Mouse (Mus musculus): Measurements from ENCODE around the gene Tmem132d. TPM values are rescaled to one million over a fixed set of nuclear protein-coding genes. Genes with fewer than 3 reads are reported as not detected.

Tmem132d gene
- polyA plus RNA-seq, 1 experiment = not detected

DNA sequence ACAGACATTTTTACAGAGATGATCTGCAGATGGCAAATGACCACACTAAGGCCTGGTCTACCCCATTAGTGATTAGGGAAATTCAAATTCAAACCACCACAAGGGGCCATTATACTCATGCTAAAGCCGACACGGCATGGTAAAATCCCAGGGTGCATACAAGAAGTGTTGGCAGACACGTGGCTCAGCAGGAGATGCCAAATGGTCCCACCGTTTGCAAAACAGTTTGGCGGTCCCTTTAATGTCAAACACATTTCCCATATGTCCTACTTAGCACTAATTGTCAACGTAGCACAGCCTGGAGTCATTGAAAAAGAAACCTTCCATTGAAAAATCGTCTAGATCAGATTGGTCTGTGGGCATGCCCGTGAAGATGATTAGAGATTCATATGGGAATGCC lies 18.8 kb downstream of the Tmem132d start:
- TF ChIP-seq POLR2A (IDR thresholded peaks at IDR 0.05; ENCODE audit: borderline replicate concordance, low read depth, low read length) (no peak), CTCF (IDR thresholded peaks at IDR 0.05; ENCODE audit: low read depth, low read length) (no peak)
- Histone ChIP-seq H3K4me3 (ENCODE audit: insufficient read depth, low read length) (no peak overlapping the region), H3K4me1 (ENCODE audit: control insufficient read depth, insufficient read depth, low read length) (no peaks in the 10 kb centered on the region), H3K27ac (ENCODE audit: insufficient read depth, low read depth, low read length) (no peak overlapping the region)

DNA sequence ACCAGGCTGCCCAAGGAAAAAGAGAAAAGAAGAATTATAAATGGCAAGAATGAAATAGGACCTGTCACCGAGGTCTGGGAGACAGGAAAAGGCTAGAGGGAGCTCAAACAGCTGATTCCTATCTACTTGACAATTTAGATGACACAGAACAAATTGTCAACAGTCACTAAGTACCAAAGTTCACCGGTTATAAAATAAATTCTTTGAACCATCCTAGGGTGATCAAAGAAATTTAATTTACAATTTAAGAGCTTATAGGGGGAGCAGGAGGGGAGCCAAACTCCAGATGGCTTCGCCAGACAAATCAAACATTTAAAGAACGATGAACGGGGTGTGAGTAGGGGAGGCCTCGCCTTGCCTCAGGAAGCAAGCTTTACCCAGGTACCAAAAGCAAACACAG lies 20.6 kb downstream of the Tmem132d start:
- TF ChIP-seq POLR2A (IDR thresholded peaks at IDR 0.05; ENCODE audit: borderline replicate concordance, low read depth, low read length) (no peak), CTCF (IDR thresholded peaks at IDR 0.05; ENCODE audit: low read depth, low read length) (no peak)
- H3K27ac ChIP-seq (ENCODE audit: insufficient read depth, low read depth, low read length) = no peak overlapping the region

DNA sequence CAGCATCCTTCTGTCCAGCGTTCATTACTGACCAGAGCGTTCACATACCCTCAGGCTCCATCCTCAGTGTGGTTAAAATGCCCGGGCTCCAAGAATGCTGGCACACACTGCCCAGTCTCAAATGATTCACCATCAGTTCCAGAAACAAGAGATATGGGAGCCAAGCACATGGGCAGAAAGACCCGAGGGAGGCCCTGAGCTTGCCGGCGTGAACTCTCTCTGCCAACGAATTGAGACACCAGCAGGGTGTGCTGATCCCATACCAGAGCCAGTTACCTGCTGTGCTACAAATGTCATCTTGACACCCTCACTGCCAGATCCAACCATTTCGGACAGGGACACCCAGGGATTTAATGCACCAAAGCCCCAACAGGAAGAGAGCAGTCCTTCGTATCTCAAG lies 25.3 kb downstream of the Tmem132d start:
- TF ChIP-seq POLR2A (IDR thresholded peaks at IDR 0.05; ENCODE audit: borderline replicate concordance, low read depth, low read length) (no peak), CTCF (IDR thresholded peaks at IDR 0.05; ENCODE audit: low read depth, low read length) (no peak)
- H3K27ac ChIP-seq (ENCODE audit: insufficient read depth, low read depth, low read length) = no peak overlapping the region
- H3K4me1 ChIP-seq (ENCODE audit: control insufficient read depth, insufficient read depth, low read length) = no peaks in the 10 kb centered on the region

More for the DNA sequence above, 20.6 kb downstream of the Tmem132d start:
- Histone ChIP-seq H3K4me3 (ENCODE audit: insufficient read depth, low read length) (no peak overlapping the region), H3K4me1 (ENCODE audit: control insufficient read depth, insufficient read depth, low read length) (no peaks in the 10 kb centered on the region)

DNA sequence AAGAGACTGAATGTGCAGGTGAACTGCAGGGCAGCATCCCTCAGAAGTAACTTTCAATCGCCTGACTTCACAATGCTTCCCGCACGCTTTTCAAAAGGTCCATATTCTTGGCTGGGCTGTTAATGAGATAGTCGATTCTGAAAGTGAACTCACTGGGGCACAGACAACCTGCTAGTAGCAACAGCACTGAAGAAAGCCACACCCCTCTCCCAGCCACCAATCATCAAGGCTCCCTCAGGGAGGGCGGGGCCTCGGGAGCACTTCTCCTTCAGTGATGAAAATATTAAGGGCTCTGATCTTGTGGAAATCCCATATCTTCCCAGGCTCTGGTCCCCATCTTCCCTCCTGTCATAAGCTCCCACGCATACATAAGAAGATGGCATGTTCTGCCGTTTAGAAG lies 27.8 kb downstream of the Tmem132d start:
- Histone ChIP-seq H3K4me1 (ENCODE audit: control insufficient read depth, insufficient read depth, low read length) (no peaks in the 10 kb centered on the region), H3K4me3 (ENCODE audit: insufficient read depth, low read length) (no peak overlapping the region), H3K27ac (ENCODE audit: insufficient read depth, low read depth, low read length) (no peak overlapping the region)
- TF ChIP-seq CTCF (IDR thresholded peaks at IDR 0.05; ENCODE audit: low read depth, low read length) (no peak), POLR2A (IDR thresholded peaks at IDR 0.05; ENCODE audit: borderline replicate concordance, low read depth, low read length) (no peak)

More for the DNA sequence above, 25.3 kb downstream of the Tmem132d start:
- no peak overlapping the region for H3K4me3 ChIP-seq (ENCODE audit: insufficient read depth, low read length)

DNA sequence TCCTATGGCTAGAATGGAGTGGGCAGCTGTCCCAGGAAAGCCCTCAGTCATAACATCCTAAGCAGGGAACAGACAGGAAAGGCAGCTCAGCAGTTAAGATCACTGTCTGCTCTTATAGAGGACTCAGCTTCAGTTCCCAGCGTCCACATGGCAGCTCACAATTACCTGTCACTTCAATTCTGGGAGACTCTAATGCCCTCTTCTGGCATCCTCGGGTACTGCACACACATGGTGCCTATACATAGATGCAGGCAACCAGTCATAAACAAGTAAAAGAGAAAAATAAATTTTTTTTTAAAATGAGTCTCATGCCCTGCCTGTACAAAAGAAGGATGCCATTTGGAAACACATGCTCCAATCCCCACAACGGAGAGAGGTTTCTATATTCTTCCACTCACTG lies 28.7 kb downstream of the Tmem132d start:
- no peak for TF ChIP-seq POLR2A (IDR thresholded peaks at IDR 0.05; ENCODE audit: borderline replicate concordance, low read depth, low read length)
- TF ChIP-seq CTCF (IDR thresholded peaks at IDR 0.05; ENCODE audit: low read depth, low read length) = no peak
- H3K4me3 ChIP-seq (ENCODE audit: insufficient read depth, low read length) = no peak overlapping the region
- H3K4me1 ChIP-seq (ENCODE audit: control insufficient read depth, insufficient read depth, low read length) = no peaks in the 10 kb centered on the region
- H3K27ac ChIP-seq (ENCODE audit: insufficient read depth, low read depth, low read length) = no peak overlapping the region

DNA sequence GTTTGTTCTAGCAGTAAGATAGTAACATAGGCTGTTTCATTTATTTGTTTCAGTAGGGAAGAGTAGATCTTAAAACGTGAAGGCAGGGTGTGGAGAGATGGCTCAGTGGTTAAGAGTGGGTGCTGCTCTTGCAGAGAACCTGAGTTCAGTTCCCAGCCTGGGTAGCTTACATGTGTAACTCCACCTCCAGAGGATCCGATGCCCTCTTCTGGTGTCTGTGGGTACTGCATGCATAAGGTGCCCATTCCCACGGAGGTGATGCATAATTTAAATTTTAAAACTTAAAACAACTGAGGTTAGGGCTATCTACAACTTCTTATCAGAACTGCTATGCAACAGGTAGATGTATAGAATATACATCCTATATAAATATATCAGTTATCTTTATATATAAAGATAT lies 40.5 kb downstream of the Tmem132d start:
- no peaks in the 10 kb centered on the region for H3K4me1 ChIP-seq (ENCODE audit: control insufficient read depth, insufficient read depth, low read length)
- no peak overlapping the region for H3K27ac ChIP-seq (ENCODE audit: insufficient read depth, low read depth, low read length)
- no peak for TF ChIP-seq POLR2A (IDR thresholded peaks at IDR 0.05; ENCODE audit: borderline replicate concordance, low read depth, low read length)
- TF ChIP-seq CTCF (IDR thresholded peaks at IDR 0.05; ENCODE audit: low read depth, low read length) = no peak
- no peak overlapping the region for H3K4me3 ChIP-seq (ENCODE audit: insufficient read depth, low read length)

DNA sequence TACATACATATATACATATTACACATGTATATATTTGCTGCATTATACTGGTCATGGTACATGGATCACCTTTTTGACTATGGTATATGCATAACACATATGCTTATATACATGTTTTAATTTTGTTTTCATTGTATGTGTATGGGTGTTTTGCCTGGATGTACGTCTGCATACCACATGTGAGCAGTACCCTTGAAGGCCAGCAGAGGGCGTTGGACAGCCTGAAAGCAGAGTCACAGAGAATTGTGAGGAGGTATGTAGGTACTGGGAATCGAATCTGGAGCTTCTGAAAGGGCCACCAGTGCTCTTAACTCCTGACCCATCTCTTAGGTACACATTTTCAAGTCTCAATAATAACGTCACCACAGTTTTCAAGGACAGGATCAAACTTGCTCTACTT lies 43.2 kb downstream of the Tmem132d start:
- TF ChIP-seq CTCF (IDR thresholded peaks at IDR 0.05; ENCODE audit: low read depth, low read length) = no peak
- TF ChIP-seq POLR2A (IDR thresholded peaks at IDR 0.05; ENCODE audit: borderline replicate concordance, low read depth, low read length) = no peak
- Histone ChIP-seq H3K4me3 (ENCODE audit: insufficient read depth, low read length) (no peak overlapping the region), H3K4me1 (ENCODE audit: control insufficient read depth, insufficient read depth, low read length) (no peaks in the 10 kb centered on the region), H3K27ac (ENCODE audit: insufficient read depth, low read depth, low read length) (no peak overlapping the region)

DNA sequence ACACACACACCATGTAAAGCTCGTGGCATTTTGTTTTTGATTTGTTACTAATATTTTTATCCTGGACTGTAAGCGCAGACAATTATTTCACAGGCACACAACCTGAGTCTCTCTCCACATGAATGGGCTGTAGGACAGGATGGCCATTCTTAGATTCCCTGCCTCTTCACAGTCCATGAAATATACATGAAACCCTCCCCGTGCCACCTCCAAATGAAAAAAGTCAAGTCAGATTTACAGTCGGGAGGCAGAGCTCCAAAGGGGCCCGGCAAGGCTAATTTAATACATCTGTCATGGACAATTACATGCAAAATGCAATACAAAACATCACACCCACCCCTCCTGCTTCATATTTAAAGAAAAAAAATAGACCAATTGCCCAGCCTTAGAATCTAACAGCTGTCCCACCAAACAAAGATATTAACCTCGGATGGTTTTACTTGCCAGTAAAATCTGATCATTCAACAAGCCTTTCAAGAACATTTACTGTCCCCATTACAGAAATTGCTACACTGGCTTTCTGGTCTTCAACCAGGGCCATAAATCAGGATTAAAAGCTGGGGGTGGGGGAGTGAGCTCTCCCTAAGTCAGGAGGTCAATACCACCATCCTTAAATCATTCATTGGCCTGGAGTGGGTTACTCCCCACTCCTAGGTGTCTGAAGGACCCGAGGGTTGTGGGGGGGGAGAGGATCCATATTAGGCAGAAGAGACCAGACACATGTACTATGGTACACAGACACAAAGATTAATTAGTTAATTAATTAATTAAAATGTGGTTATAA lies 44.3 kb downstream of the Tmem132d start:
- TF ChIP-seq POLR2A (IDR thresholded peaks at IDR 0.05; ENCODE audit: borderline replicate concordance, low read depth, low read length) (no peak), CTCF (IDR thresholded peaks at IDR 0.05; ENCODE audit: low read depth, low read length) (no peak)
- H3K27ac ChIP-seq (ENCODE audit: insufficient read depth, low read depth, low read length) = no peak overlapping the region
- no peak overlapping the region for H3K4me3 ChIP-seq (ENCODE audit: insufficient read depth, low read length)
- H3K4me1 ChIP-seq (ENCODE audit: control insufficient read depth, insufficient read depth, low read length) = no peaks in the 10 kb centered on the region

DNA sequence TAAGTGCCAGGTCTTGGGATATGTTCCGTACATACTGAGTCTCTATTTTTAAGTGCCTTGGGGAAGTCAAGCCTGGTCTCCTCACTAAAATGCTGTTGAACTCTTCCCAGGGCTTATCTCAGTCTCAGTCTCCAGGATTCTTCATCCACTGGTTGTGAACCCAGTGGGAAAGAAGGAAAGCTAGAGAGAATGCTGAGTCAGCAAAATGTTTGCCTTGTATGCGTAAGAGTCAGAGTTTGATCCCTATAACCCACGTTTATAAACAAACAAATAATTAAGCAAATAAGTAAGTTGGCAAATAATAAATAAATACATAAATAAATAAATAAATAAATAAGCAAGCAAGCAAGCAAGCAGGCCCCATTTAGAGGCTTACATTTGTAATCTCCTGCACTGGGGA lies 63.1 kb downstream of the Tmem132d start:
- no peaks in the 10 kb centered on the region for H3K4me1 ChIP-seq (ENCODE audit: control insufficient read depth, insufficient read depth, low read length)
- H3K4me3 ChIP-seq (ENCODE audit: insufficient read depth, low read length) = no peak overlapping the region
- TF ChIP-seq POLR2A (IDR thresholded peaks at IDR 0.05; ENCODE audit: borderline replicate concordance, low read depth, low read length) (no peak), CTCF (IDR thresholded peaks at IDR 0.05; ENCODE audit: low read depth, low read length) (no peak)
- H3K27ac ChIP-seq (ENCODE audit: insufficient read depth, low read depth, low read length) = no peak overlapping the region

DNA sequence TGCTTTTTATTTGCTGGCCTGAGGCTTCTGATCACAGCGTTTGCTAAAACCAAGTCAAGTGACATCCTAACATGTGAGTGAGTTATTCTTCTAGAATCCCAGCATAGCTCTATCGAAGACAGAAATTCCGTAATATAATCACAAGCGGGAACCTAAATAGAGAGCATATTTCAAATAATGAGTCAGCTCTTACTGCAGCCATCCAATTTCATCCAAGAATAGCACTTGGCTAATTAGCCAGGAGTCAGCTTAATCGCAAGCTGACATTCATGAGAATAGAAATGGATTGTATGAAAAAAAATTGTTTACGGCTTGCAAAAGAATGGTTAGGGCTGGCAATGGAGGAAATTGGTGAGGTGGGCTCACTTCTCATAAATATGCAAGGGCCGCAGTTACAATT lies 63.8 kb downstream of the Tmem132d start:
- Histone ChIP-seq H3K4me3 (ENCODE audit: insufficient read depth, low read length) (no peak overlapping the region), H3K27ac (ENCODE audit: insufficient read depth, low read depth, low read length) (no peak overlapping the region), H3K4me1 (ENCODE audit: control insufficient read depth, insufficient read depth, low read length) (no peaks in the 10 kb centered on the region)
- TF ChIP-seq POLR2A (IDR thresholded peaks at IDR 0.05; ENCODE audit: borderline replicate concordance, low read depth, low read length) (no peak), CTCF (IDR thresholded peaks at IDR 0.05; ENCODE audit: low read depth, low read length) (no peak)

Measured in bone marrow macrophage, adult 2 months (primary cell).